Mouse (Mus musculus): ENCODE results near the gene Spsb1.

DNA sequence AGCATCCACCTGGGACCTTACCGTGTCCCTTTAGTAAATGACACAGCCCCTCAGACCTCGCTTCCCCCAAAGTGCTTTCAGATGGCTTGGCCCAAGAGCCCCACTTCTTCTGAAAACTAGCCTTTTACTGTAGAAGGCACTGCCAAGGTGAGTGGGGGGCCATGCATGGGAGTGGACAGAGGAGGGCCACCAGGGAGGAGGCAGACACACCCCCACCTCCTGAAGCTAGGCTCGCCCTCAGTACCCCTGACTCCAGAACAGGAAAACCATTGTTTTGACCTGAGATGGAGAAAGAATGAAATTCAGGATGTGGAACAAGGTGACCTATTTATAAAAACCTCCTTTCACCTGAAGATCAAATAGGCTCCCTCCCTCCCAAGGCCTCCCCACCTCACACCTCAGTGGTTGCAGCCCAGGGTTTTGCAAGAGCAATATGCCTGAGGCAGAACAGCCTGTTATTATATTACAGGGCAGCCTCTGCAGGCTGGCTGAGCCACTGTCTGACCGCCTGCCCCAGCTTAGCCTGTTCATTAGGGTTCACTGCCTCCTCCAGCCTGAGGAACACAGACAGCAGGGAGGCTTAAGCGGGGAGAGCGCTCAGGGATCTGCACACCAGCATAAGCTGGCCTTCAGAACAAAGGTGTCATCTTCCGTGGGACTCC, 41.0 kb downstream of the Spsb1 start:
- TF ChIP-seq TAL1 (conservative IDR thresholded peaks at IDR 0.05; ENCODE audit: low read depth, low read length): no peak
- no peak for TF ChIP-seq POLR2AphosphoS5 (IDR thresholded peaks at IDR 0.05; ENCODE audit: insufficient replicate concordance, low read depth, low read length)
- TF ChIP-seq CTCF (IDR thresholded peaks at IDR 0.05; ENCODE audit: low read depth, low read length): no peak
- TF ChIP-seq GATA1 (IDR thresholded peaks at IDR 0.05; ENCODE audit: borderline replicate concordance, low read length): no peak

Measured in G1E (cell line).